Mouse (Mus musculus): ENCODE measurements at regions not wholly inside any gene's neighbourhood (a gene's known extent, or its start where the extent isn't known, plus 50 kb on each side); places are given as distances from the start of the nearest gene placed in this dataset.

GRCm38 (mm10) chr17:50453956-50454355 lies 55.2 kb upstream of the Plcl2 start:
- TF ChIP-seq CTCF (IDR thresholded peaks at IDR 0.05): no peak
- TF ChIP-seq EP300 (IDR thresholded peaks at IDR 0.05): no peak
